ENCODE assay signal across 10 mouse cellular contexts in the genomic region with DNA sequence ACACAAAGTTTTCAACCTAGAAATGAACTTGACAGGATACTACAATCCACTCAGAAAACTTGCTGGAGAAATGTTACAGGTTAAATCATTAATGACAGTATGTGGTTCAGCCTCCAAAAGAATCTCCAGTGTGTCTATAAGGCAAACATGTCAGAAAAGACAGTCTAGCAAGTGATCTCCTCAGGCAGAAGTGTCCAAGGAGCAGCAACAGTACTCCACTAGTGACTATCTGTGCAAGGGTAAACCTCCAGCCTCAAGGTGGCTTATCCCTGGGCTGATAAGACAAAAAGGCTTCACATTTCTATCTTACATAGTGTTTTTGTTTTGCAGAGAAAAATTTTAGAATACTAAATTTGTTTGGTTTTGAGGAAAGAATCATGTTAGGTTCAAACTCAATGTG. TPM values are rescaled to one million over a fixed set of nuclear protein-coding genes. Genes with fewer than 3 reads are reported as not detected.
A peak's percentile ranks its signal among the peaks of the same experiment; 100 is the strongest.
DNase-seq lines count a peak whose midpoint lies in the region; ATAC-seq and TF ChIP-seq lines count a peak whose summit lies in the region.
"Had no signal": no experiment of that assay in that cellular context is flagged by ENCODE, and none has a peak within 500 bp of the region (broad histone marks: within the 10 kb centered on the region; RNA-seq: fewer than 3 reads in every experiment).

No protein-coding gene starts in this region.

- no peaks in the 10 kb centered on the region for H3K36me3 ChIP-seq in heart, embryonic 16.5 days (ENCODE audit: control insufficient read depth, insufficient read depth)
- no peaks in the 10 kb centered on the region for H3K36me3 ChIP-seq in hindbrain, embryonic 12.5 days
- H3K36me3 ChIP-seq in midbrain, embryonic 11.5 days (ENCODE audit: control insufficient read depth, insufficient read depth, low read length), result no peaks in the 10 kb centered on the region

- ATAC-seq in heart, embryonic 16.5 days (replicated peaks; ENCODE audit: extremely low read depth, insufficient read depth, low FRiP score), result no peak
- ATAC-seq in hindbrain, embryonic 12.5 days (ENCODE audit: low FRiP score), result no peak
- no peak for ATAC-seq in midbrain, embryonic 11.5 days (ENCODE audit: low FRiP score)

- peaks cover 18% of the 10 kb centered on the region for H3K4me1 ChIP-seq in heart, embryonic 16.5 days (ENCODE audit: control insufficient read depth, insufficient read depth, low read length)
- peaks cover 13% of the 10 kb centered on the region for H3K4me1 ChIP-seq in bone marrow macrophage, adult 2 months (ENCODE audit: control insufficient read depth, insufficient read depth, low read length)
- peaks cover 27% of the 10 kb centered on the region for H3K4me1 ChIP-seq in hindbrain, embryonic 12.5 days
- peaks cover 16% of the 10 kb centered on the region for H3K4me1 ChIP-seq in midbrain, embryonic 11.5 days (ENCODE audit: control insufficient read depth, insufficient read depth, low read length)

- H3K4me3 ChIP-seq in heart, embryonic 16.5 days (ENCODE audit: low read length), result peak overlapping the region; percentile 25; the same call in 1 of the 2 replicates
- peak overlapping the region; percentile 18 for H3K4me3 ChIP-seq in bone marrow macrophage, adult 2 months (ENCODE audit: insufficient read depth, low read length)
- peak overlapping the region; percentile 10 for H3K4me3 ChIP-seq in hindbrain, embryonic 12.5 days
- no peak overlapping the region for H3K4me3 ChIP-seq in midbrain, embryonic 11.5 days (ENCODE audit: low read depth, low read length)

- H3K4me2 ChIP-seq in heart, embryonic 16.5 days (ENCODE audit: low read depth, low read length), result peak overlapping the region; percentile 60
- H3K4me2 ChIP-seq in hindbrain, embryonic 12.5 days (replicated peaks), result peak overlapping the region; percentile 46
- peak overlapping the region; percentile 39 for H3K4me2 ChIP-seq in midbrain, embryonic 11.5 days

- TF ChIP-seq POLR2A in bone marrow macrophage, adult 2 months (IDR thresholded peaks at IDR 0.05; ENCODE audit: borderline replicate concordance, low read depth, low read length), result no peak

- no peak overlapping the region for H3K27ac ChIP-seq in heart, embryonic 16.5 days (ENCODE audit: low read length)
- H3K27ac ChIP-seq in bone marrow macrophage, adult 2 months (ENCODE audit: insufficient read depth, low read depth, low read length), result no peak overlapping the region
- no peak overlapping the region for H3K27ac ChIP-seq in hindbrain, embryonic 12.5 days
- no peak overlapping the region for H3K27ac ChIP-seq in midbrain, embryonic 11.5 days (ENCODE audit: low read depth, low read length)

- no peak overlapping the region for H3K9ac ChIP-seq in heart, embryonic 16.5 days (ENCODE audit: low read length)
- H3K9ac ChIP-seq in hindbrain, embryonic 12.5 days, result no peak overlapping the region
- no peak overlapping the region for H3K9ac ChIP-seq in midbrain, embryonic 11.5 days (ENCODE audit: low read length)

- DNase-seq in heart, postnatal 25 days (ENCODE audit: low spot score), result no peak
- DNase-seq in midbrain, embryonic 11.5 days (ENCODE audit: low spot score, missing footprints), result peak; percentile 61
- no peak for DNase-seq in adrenal gland, postnatal 25 days
- no peak for DNase-seq in urinary bladder, adult 2 months (ENCODE audit: low spot score)
- no peak for DNase-seq in T-cell, adult 2 months (ENCODE audit: low spot score)
- DNase-seq: cerebellum, postnatal 10 days had no signal

- H3K9me3 ChIP-seq in heart, embryonic 16.5 days (replicated peaks; ENCODE audit: control insufficient read depth, low read length), result no peaks in the 10 kb centered on the region
- no peaks in the 10 kb centered on the region for H3K9me3 ChIP-seq in hindbrain, embryonic 12.5 days (replicated peaks)
- no peaks in the 10 kb centered on the region for H3K9me3 ChIP-seq in midbrain, embryonic 11.5 days (ENCODE audit: control insufficient read depth, low read length)

- intact Hi-C loops in heart, postnatal 25 days (cut with DNase I), result no loop called here

- H3K27me3 ChIP-seq in heart, embryonic 16.5 days (ENCODE audit: control insufficient read depth, insufficient read depth, low read length), result no peaks in the 10 kb centered on the region
- no peaks in the 10 kb centered on the region for H3K27me3 ChIP-seq in hindbrain, embryonic 12.5 days
- H3K27me3 ChIP-seq in midbrain, embryonic 11.5 days (ENCODE audit: control insufficient read depth, insufficient read depth, low read length), result no peaks in the 10 kb centered on the region

- TF ChIP-seq CTCF in bone marrow macrophage, adult 2 months (IDR thresholded peaks at IDR 0.05; ENCODE audit: low read depth, low read length), result no peak

RNA-seq across cellular contexts. Expression of gene Herpud2, which starts 2.9 kb away (rescaled TPM):
- 30.7 and 31.7 TPM in 2 replicates for polyA plus RNA-seq in heart, embryonic 16.5 days (2015; fragmentation: Nextera tagmentation; extraction: Ambion mirVana)
- 10 to 100 TPM; 33.4 to 37.8 TPM for total RNA-seq in heart, postnatal 25 days (2021)
- 53.2 and 53.6 TPM in 2 replicates for polyA plus RNA-seq in bone marrow macrophage, adult 2 months (2012; ENCODE audit: insufficient read depth, insufficient read length, missing spikeins)
- polyA plus RNA-seq in hindbrain, embryonic 12.5 days (2016; fragmentation: Nextera tagmentation; extraction: Ambion mirVana), result 43.3 and 48.2 TPM in 2 replicates
- polyA plus RNA-seq in midbrain, embryonic 11.5 days (2014; fragmentation: Nextera tagmentation; extraction: Ambion mirVana), result 31.8 and 33.9 TPM in 2 replicates
- 55.4 and 59.4 TPM in 2 replicates for total RNA-seq in adrenal gland, postnatal 25 days (2021)
- 35.5 and 40.9 TPM in 2 replicates for polyA plus RNA-seq in urinary bladder, adult 2 months (2012; rRNA removed)

RNA-seq across cellular contexts. Expression of gene Gm10181, which starts 59.5 kb away (rescaled TPM):
- polyA plus RNA-seq in heart, embryonic 16.5 days (2015; fragmentation: Nextera tagmentation; extraction: Ambion mirVana), result not detected in 2 replicates
- total RNA-seq in heart, postnatal 25 days (2021), result not detected
- polyA plus RNA-seq in bone marrow macrophage, adult 2 months (2012; ENCODE audit: insufficient read depth, insufficient read length, missing spikeins), result not detected in 2 replicates
- not detected in 2 replicates for polyA plus RNA-seq in hindbrain, embryonic 12.5 days (2016; fragmentation: Nextera tagmentation; extraction: Ambion mirVana)
- polyA plus RNA-seq in midbrain, embryonic 11.5 days (2014; fragmentation: Nextera tagmentation; extraction: Ambion mirVana), result not detected in 2 replicates
- total RNA-seq in adrenal gland, postnatal 25 days (2021), result not detected in 2 replicates
- not detected in 2 replicates for polyA plus RNA-seq in urinary bladder, adult 2 months (2012; rRNA removed)
- total RNA-seq: liver, adult 2 months had no signal
- polyA plus RNA-seq: liver, adult 2 months had no signal
